1 mouse cellular context compared by ENCODE assay signal in the genomic region with DNA sequence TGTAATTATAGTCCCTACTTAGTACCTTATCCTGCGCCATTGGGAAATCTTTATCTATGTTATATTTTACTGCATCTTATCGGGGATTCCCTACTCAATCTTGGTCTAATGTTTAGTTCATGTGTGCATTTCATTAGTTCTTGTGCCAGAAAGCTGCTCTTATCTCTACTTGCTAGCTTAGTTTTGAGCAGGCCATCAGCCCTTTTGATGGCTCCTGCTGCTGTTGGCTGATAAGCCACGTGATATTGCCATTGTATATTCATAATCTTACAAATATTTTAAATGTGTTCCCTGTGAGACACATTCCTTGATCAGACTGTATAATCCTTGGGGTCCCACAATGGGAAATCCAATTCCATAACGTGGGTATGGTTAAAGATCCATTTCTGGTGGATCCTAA.
TF ChIP-seq lines count a peak whose summit lies in the region.

No protein-coding gene starts in this region.

TF ChIP-seq in MEL, 35 proteins besides CTCF, POLR2A, EP300 and RAD21 (continued from another document):
- TF ChIP-seq ZMIZ1 (IDR thresholded peaks at IDR 0.05; ENCODE audit: low read depth, low read length) (no peak), MYC (IDR thresholded peaks at IDR 0.05; ENCODE audit: low read depth, low read length) (no peak), TCF12 (IDR thresholded peaks at IDR 0.05; ENCODE audit: low read depth, low read length) (peak; percentile 70; the same call in 1 of the 2 replicates), POLR2AphosphoS5 (IDR thresholded peaks at IDR 0.05; ENCODE audit: borderline replicate concordance, low read depth, low read length) (no peak), ETS1 (IDR thresholded peaks at IDR 0.05; ENCODE audit: low read depth, low read length) (0 out of 2 replicates have a peak, but pooled peaks have one; percentile 33), ELF1 (IDR thresholded peaks at IDR 0.05; ENCODE audit: low read depth, low read length) (no peak), RCOR1 (IDR thresholded peaks at IDR 0.05; ENCODE audit: low read depth, low read length) (0 out of 2 replicates have a peak, but pooled peaks have one; percentile 14), GATA1 (IDR thresholded peaks at IDR 0.05; ENCODE audit: low read depth, low read length) (peak; percentile 51)
